Mouse (Mus musculus): Measurements from ENCODE around the gene Edn2. TPM values are rescaled to one million over a fixed set of nuclear protein-coding genes. Genes with fewer than 3 reads are reported as not detected.

Gene Edn2
- polyA plus RNA-seq, 1 experiment from 2014 or later = 0.19 TPM

- Histone ChIP-seq H3K4me2 (no peak overlapping the region), H3K27ac (no peak overlapping the region), H3K4me3 (replicated peaks) (no peak overlapping the region), H3K27me3 (peaks cover 18% of the 10 kb centered on the region), H3K4me1 (replicated peaks) (peaks cover 5% of the 10 kb centered on the region), H3K9ac (replicated peaks) (no peak overlapping the region), H3K36me3 (no peaks in the 10 kb centered on the region), H3K9me3 (no peaks in the 10 kb centered on the region)
- no peak for ATAC-seq (ENCODE audit: insufficient number of reproducible peaks, insufficient read depth, low FRiP score, low TSS enrichment, low read depth)
- WGBS = 89% methylated on average over 3 of the region's 3 CpGs
Observed at GRCm38 (mm10) chr4:120153736-120154135, 7.3 kb upstream of the Edn2 start.

DNA sequence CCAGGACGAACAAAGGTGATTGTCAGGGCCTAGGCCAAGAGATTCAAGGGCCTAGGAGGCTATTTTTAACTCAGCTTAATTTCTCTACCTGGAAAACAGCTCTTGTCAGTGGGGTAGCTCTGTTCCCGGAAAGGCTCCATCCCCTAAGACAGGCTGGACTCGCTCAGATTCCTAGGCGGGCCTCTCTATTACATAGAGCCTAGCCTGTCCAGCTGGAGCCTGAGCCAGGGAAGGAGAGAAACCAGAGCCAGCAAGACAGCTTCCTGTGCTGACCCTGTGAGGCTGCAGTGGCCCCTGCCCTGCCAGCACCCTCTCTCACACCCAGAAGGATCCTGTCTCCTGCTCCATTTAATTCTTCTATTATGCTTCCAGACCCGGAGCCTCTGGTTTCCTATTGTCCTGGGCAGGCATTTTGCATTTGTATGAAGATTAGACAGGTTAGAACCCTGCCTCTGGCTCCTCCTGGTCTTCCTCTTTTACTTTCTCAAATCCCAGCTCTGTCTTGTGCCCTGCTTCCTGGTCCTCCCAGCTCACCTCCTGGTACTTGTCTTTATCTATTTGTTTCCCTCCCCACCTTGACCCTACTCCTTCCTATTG, 2.2 kb upstream of the Edn2 start:
- Histone ChIP-seq H3K27me3 (peaks cover 22% of the 10 kb centered on the region), H3K4me3 (replicated peaks) (no peak overlapping the region), H3K9me3 (no peaks in the 10 kb centered on the region), H3K36me3 (no peaks in the 10 kb centered on the region), H3K4me1 (replicated peaks) (peaks cover 8% of the 10 kb centered on the region), H3K4me2 (no peak overlapping the region), H3K27ac (no peak overlapping the region), H3K9ac (replicated peaks) (no peak overlapping the region)
- ATAC-seq (ENCODE audit: insufficient number of reproducible peaks, insufficient read depth, low FRiP score, low TSS enrichment, low read depth) = no peak
- 57% methylated on average over 5 of the region's 5 CpGs for WGBS

DNA sequence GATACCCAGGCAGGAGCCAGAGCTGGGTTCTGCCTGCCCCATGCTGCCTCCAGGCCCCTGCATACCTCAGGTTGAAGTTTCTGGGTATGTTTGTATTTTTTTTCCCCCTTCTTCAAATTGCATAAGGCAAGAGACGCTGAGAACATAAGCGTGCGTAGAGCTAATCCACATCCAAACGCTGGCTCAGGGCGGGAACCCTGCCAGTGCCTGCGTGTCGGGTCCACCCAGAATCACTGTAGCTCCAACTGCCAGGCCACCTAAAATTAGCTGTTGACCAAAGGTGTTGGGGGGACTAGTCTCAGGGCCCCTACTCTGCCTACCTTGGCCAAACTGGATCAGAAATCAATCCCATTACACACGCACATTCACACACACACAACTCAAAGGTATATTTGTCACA, 1.6 kb downstream of the Edn2 start:
- H3K4me1 ChIP-seq (replicated peaks) = peaks cover 8% of the 10 kb centered on the region

GRCm38 (mm10) chr4:120163242-120163641, 2.2 kb downstream of the Edn2 start:
- H3K27ac ChIP-seq = no peak overlapping the region
- no peak overlapping the region for H3K4me2 ChIP-seq
- H3K27me3 ChIP-seq = peaks cover 22% of the 10 kb centered on the region
- no peak overlapping the region; the same call in 1 of the 2 replicates for H3K9ac ChIP-seq (replicated peaks)
- whole genome bisulfite sequencing = 78% methylated on average over 11 of the region's 11 CpGs
- H3K4me3 ChIP-seq (replicated peaks) = no peak overlapping the region
- no peak for ATAC-seq (ENCODE audit: insufficient number of reproducible peaks, insufficient read depth, low FRiP score, low TSS enrichment, low read depth)
- peaks cover 8% of the 10 kb centered on the region for H3K4me1 ChIP-seq (replicated peaks)
- no peaks in the 10 kb centered on the region for H3K36me3 ChIP-seq
- no peaks in the 10 kb centered on the region for H3K9me3 ChIP-seq

More for the DNA sequence above, 1.6 kb downstream of the Edn2 start:
- ATAC-seq (ENCODE audit: insufficient number of reproducible peaks, insufficient read depth, low FRiP score, low TSS enrichment, low read depth) = no peak
- Histone ChIP-seq H3K9me3 (no peaks in the 10 kb centered on the region), H3K9ac (replicated peaks) (no peak overlapping the region), H3K27me3 (peaks cover 22% of the 10 kb centered on the region), H3K4me2 (no peak overlapping the region), H3K36me3 (no peaks in the 10 kb centered on the region), H3K27ac (no peak overlapping the region), H3K4me3 (replicated peaks) (no peak overlapping the region)
- 86% methylated on average over 8 of the region's 8 CpGs for WGBS

DNA sequence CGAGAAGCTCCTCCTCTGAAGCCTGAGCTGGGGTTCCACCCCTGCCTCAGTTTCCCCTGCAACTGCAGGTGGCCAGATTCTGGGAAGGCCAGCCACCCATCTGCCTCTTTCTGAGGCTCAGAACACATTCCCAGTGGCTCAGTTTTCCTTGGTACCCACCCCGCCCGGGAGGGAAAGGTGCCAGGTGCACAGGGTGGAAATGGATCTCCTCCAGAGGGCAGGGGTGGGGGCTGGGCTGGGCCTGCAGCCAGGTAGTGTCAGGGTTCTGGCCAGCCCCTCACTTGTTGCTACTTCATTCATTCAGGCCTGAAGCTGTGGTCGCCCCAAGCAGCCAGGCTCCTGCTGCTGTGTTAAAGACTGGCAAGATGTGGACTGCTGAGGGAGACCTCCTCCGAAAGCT, 3.3 kb downstream of the Edn2 start:
- Histone ChIP-seq H3K9me3 (no peaks in the 10 kb centered on the region), H3K4me3 (replicated peaks) (no peak overlapping the region), H3K9ac (replicated peaks) (no peak overlapping the region), H3K4me2 (no peak overlapping the region), H3K4me1 (replicated peaks) (peaks cover 8% of the 10 kb centered on the region), H3K27me3 (peaks cover 22% of the 10 kb centered on the region), H3K27ac (no peak overlapping the region), H3K36me3 (no peaks in the 10 kb centered on the region)
- WGBS = 86% methylated on average over 5 of the region's 5 CpGs
- no peak for ATAC-seq (ENCODE audit: insufficient number of reproducible peaks, insufficient read depth, low FRiP score, low TSS enrichment, low read depth)

DNA sequence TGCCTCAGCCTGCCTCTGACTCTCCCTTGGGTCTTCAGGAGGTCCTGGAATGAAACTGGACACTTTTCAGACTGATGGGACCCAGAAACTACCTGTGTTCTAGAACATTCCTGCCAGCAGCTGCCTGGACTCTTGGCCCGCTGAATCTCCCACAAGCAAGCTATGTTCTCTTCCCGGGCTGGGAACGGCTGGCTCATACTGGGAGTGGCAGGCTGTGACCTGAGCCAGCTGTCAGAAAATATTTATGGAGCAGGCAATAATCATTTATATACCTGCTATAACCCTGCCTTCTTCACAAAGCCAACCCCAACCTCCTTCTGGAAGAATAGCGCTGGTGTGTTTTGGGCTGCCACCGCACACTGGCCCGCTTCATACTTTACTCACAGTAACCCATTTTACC, 6.8 kb downstream of the Edn2 start:
- ATAC-seq (ENCODE audit: insufficient number of reproducible peaks, insufficient read depth, low FRiP score, low TSS enrichment, low read depth) = no peak
- Histone ChIP-seq H3K4me2 (no peak overlapping the region), H3K4me3 (replicated peaks) (no peak overlapping the region), H3K27ac (no peak overlapping the region), H3K36me3 (no peaks in the 10 kb centered on the region), H3K9me3 (no peaks in the 10 kb centered on the region), H3K9ac (replicated peaks) (no peak overlapping the region), H3K4me1 (replicated peaks) (peaks cover 9% of the 10 kb centered on the region), H3K27me3 (0 out of 2 replicates have a peak, but pooled peaks cover 8% of the 10 kb centered on the region)
- 81% methylated on average over 6 of the region's 6 CpGs for WGBS

DNA sequence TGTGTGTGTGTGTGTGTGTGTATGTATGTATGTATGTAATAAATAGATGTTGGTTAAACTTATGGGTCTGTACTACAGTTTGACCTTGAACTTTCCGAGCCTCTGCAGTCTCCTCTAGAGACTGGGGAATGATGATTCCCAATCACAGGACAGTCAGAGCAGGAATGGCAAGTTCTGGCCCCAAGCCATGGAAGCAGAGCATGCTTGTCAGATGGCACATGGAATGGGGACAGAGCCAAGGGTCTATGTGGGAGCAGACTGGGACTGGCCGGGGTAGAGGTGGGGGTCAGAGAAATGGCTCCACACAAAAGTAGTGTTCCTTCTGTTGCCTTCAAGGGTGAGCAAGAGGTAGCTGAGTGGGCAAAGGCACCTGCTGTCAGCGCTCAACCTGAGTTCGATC, 7.3 kb downstream of the Edn2 start:
- Histone ChIP-seq H3K27me3 (0 out of 2 replicates have a peak, but pooled peaks cover 3% of the 10 kb centered on the region), H3K4me2 (no peak overlapping the region), H3K9me3 (no peaks in the 10 kb centered on the region), H3K4me3 (replicated peaks) (no peak overlapping the region), H3K9ac (replicated peaks) (no peak overlapping the region), H3K4me1 (replicated peaks) (peaks cover 9% of the 10 kb centered on the region), H3K36me3 (no peaks in the 10 kb centered on the region), H3K27ac (no peak overlapping the region)
- 91% methylated on average over 4 of the region's 4 CpGs for WGBS
- no peak for ATAC-seq (ENCODE audit: insufficient number of reproducible peaks, insufficient read depth, low FRiP score, low TSS enrichment, low read depth)

DNA sequence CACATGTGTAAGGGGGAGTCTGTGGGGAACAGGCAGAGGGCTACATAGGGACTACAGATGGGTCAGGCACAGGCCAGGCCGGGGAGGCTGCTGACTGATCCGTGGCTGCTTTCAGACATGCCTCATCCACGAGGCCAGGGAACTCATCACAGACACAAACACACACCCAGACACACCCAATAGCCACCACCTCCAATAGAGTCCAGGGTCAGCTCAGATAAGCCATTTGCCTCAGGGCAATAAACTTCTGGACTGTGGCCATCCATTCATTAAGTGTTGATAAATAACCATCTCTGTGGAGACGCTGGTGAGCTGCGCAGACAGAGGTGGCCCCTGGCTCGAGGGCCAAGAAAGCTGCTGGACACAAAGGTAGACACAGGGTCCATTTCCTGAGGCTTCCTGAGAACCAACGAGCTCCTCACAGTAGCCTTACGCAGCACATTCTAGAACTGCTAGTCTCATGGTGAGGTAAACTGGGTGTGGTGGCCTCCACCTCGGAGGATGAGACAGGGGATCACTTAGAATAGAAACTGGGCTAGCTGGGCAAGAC, 9.5 kb downstream of the Edn2 start:
- no peak overlapping the region for H3K9ac ChIP-seq (replicated peaks)
- H3K9me3 ChIP-seq = no peaks in the 10 kb centered on the region
- 0 out of 2 replicates have a peak, but pooled peaks cover 3% of the 10 kb centered on the region for H3K27me3 ChIP-seq
- peaks cover 9% of the 10 kb centered on the region for H3K4me1 ChIP-seq (replicated peaks)
- no peak overlapping the region for H3K4me2 ChIP-seq
- H3K36me3 ChIP-seq = no peaks in the 10 kb centered on the region
- no peak overlapping the region for H3K27ac ChIP-seq
- WGBS = 48% methylated on average over 9 of the region's 9 CpGs
- ATAC-seq (ENCODE audit: insufficient number of reproducible peaks, insufficient read depth, low FRiP score, low TSS enrichment, low read depth) = no peak
- H3K4me3 ChIP-seq (replicated peaks) = no peak overlapping the region

GRCm38 (mm10) chr4:120172050-120172684, 11.2 kb downstream of the Edn2 start:
- ATAC-seq (ENCODE audit: insufficient number of reproducible peaks, insufficient read depth, low FRiP score, low TSS enrichment, low read depth) = no peak
- Histone ChIP-seq H3K27ac (no peak overlapping the region), H3K9me3 (no peaks in the 10 kb centered on the region), H3K36me3 (no peaks in the 10 kb centered on the region), H3K4me3 (replicated peaks) (no peak overlapping the region), H3K4me1 (replicated peaks) (peaks cover 9% of the 10 kb centered on the region), H3K9ac (replicated peaks) (no peak overlapping the region), H3K27me3 (0 out of 2 replicates have a peak, but pooled peaks cover 3% of the 10 kb centered on the region), H3K4me2 (no peak overlapping the region)
- 16% methylated on average over 7 of the region's 7 CpGs for WGBS

GRCm38 (mm10) chr4:120179123-120179522, 18.1 kb downstream of the Edn2 start:
- ATAC-seq (ENCODE audit: insufficient number of reproducible peaks, insufficient read depth, low FRiP score, low TSS enrichment, low read depth) = no peak
- Histone ChIP-seq H3K9me3 (no peaks in the 10 kb centered on the region), H3K27me3 (no peaks in the 10 kb centered on the region), H3K27ac (no peak overlapping the region), H3K4me2 (no peak overlapping the region), H3K4me1 (replicated peaks) (no peaks in the 10 kb centered on the region), H3K36me3 (no peaks in the 10 kb centered on the region), H3K4me3 (replicated peaks) (no peak overlapping the region), H3K9ac (replicated peaks) (no peak overlapping the region)
- 82% methylated on average over 4 of the region's 4 CpGs for WGBS

- no peak overlapping the region for H3K9ac ChIP-seq (replicated peaks)
- H3K27ac ChIP-seq = no peak overlapping the region
- no peak for ATAC-seq (ENCODE audit: insufficient number of reproducible peaks, insufficient read depth, low FRiP score, low TSS enrichment, low read depth)
- no peaks in the 10 kb centered on the region for H3K9me3 ChIP-seq
- H3K36me3 ChIP-seq = no peaks in the 10 kb centered on the region
- no peak overlapping the region for H3K4me2 ChIP-seq
- no peaks in the 10 kb centered on the region for H3K27me3 ChIP-seq
- no peaks in the 10 kb centered on the region for H3K4me1 ChIP-seq (replicated peaks)
- no peak overlapping the region for H3K4me3 ChIP-seq (replicated peaks)
Observed at GRCm38 (mm10) chr4:120180535-120180934, 19.5 kb downstream of the Edn2 start.
